Mouse (Mus musculus): ENCODE data around the gene Glp2r. TPM values are rescaled to one million over a fixed set of nuclear protein-coding genes. Genes with fewer than 3 reads are reported as not detected.

The Glp2r gene
- polyA plus RNA-seq, 1 experiment from 2014 or later, result not detected

DNA sequence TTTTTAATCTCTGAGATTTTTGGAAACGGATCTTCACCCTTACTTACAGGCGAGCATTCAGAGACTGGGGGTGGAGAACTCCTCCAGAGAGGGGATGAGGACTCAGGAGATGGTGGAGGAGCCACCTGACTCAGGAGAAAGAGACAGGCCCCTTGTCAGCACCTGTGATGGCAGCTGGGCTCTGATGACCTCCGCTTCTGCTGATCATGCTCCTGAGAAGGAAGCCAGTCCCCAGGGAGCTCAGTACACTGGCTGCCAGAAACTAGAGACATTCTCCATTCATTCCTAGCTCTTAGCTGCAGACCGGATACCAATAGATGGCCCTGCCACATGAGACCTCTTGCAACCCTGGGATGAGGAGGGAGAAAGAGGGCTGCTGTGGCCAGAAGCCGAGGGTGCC lies 128.1 kb downstream of the Glp2r start:
- Histone ChIP-seq H3K4me3 (no peak overlapping the region), H3K27me3 (no peaks in the 10 kb centered on the region), H3K9me3 (no peaks in the 10 kb centered on the region), H3K36me3 (no peaks in the 10 kb centered on the region), H3K4me1 (no peaks in the 10 kb centered on the region), H3K4me2 (replicated peaks) (no peak overlapping the region), H3K9ac (replicated peaks) (no peak overlapping the region), H3K27ac (replicated peaks) (no peak overlapping the region)
- 84% methylated on average over 5 of the region's 5 CpGs for WGBS
- ATAC-seq (ENCODE audit: low FRiP score, low read depth), result no peak

DNA sequence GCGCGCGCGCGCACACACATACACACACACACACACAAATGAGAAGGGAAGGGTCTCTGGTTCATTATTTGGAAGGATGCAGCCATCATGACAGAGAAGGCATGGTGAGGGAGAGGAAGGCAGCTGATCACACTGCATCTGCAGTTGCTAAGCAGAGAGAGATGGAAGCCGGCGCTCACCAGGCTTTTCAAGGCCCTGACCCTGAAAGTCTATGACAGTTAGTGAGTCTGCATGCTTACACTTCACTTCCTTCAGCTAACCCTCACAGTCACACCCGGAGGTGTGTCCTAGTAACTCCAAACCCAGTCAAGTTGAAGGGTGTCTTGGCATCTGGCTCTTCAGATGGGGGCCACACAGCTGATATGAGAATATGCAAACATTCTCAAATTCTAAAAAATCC lies 128.5 kb downstream of the Glp2r start:
- H3K4me3 ChIP-seq, result no peak overlapping the region
- H3K9me3 ChIP-seq, result no peaks in the 10 kb centered on the region
- H3K36me3 ChIP-seq, result no peaks in the 10 kb centered on the region
- no peak overlapping the region for H3K27ac ChIP-seq (replicated peaks)
- H3K4me2 ChIP-seq (replicated peaks), result no peak overlapping the region
- no peak overlapping the region for H3K9ac ChIP-seq (replicated peaks)
- no peaks in the 10 kb centered on the region for H3K27me3 ChIP-seq
- no peaks in the 10 kb centered on the region for H3K4me1 ChIP-seq
- WGBS, result 95% methylated on average over 8 of the region's 8 CpGs
- ATAC-seq (ENCODE audit: low FRiP score, low read depth), result no peak

DNA sequence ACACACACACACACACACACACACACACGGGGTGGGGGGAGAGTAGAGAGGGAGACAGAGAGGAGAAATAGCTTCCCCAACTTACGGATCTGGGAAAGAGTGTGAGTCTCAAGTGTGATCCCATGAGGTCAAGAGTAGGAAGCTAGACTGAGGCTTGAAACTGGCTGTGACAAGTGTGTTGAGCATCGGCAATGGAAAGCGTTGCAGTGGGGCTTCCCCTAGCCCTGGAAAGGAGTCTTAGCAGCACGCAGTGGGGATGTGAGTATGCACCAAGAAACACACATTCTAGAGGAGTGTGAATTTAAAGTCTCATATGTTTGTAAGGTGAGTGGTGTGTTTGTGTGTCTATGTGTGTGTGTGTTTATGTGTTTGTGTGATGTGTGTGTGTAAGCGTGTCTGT lies 130.7 kb downstream of the Glp2r start:
- Histone ChIP-seq H3K4me3 (no peak overlapping the region), H3K9me3 (no peaks in the 10 kb centered on the region), H3K4me2 (replicated peaks) (no peak overlapping the region), H3K27me3 (no peaks in the 10 kb centered on the region), H3K27ac (replicated peaks) (no peak overlapping the region), H3K4me1 (no peaks in the 10 kb centered on the region), H3K36me3 (no peaks in the 10 kb centered on the region), H3K9ac (replicated peaks) (no peak overlapping the region)
- ATAC-seq (ENCODE audit: low FRiP score, low read depth), result no peak
- WGBS, result 91% methylated on average over 6 of the region's 6 CpGs

DNA sequence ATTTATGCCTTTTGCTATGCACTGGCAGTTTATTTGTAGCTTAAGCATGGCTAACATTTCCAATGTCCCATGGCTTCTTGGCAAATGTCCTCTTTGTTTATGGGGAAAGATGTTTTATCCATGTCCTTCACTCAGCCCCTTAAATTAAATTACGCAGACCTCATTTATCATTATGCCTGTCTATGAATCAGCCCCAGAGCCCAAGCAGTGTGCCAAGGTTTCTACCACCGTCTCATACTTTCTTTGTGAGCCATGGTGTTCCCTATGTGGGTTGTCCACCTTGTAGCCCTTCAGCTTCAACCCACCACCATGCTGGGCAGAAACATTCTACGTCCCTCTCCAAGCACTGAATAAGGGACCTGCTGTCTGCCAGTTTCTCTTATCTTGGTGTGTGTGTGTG lies 132.6 kb downstream of the Glp2r start:
- Histone ChIP-seq H3K4me3 (no peak overlapping the region), H3K4me1 (no peaks in the 10 kb centered on the region), H3K27ac (replicated peaks) (no peak overlapping the region), H3K9me3 (no peaks in the 10 kb centered on the region), H3K36me3 (no peaks in the 10 kb centered on the region), H3K9ac (replicated peaks) (no peak overlapping the region), H3K4me2 (replicated peaks) (no peak overlapping the region), H3K27me3 (no peaks in the 10 kb centered on the region)
- ATAC-seq (ENCODE audit: low FRiP score, low read depth), result no peak
- 96% methylated on average over 3 of the region's 3 CpGs for WGBS

DNA sequence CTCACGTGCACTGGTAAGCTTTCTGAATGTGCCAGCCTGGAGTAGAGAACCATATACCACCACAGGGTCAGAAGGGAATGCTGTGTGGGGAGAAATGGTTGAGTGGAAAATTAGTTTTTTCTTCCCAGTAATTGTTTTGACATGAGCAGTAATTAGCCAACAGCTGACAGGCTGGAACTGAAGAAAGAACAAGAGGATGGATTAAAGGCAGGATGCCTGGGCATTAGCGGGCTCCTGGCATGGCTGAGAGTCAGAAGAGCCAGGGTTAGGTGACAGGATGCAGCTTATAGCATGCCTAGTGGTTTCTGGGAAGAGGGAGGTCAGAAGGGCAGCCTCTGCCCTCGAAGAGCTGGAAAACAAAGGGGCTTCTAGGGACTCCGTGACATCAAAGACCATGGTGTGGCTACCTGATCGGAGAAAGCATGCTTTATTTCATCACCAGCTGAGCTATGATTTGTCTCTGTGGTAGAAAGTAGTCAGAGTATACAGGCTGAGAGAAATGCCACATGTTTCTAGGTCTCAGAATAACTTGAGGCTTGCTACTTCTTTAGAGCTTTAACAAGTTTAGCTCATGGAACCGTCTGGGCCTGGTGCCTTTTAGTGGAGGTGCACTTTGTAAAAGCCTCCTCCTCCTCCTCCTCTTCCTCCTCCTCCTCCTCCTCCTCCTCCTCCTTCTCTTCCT lies 133.9 kb downstream of the Glp2r start:
- H3K4me1 ChIP-seq, result no peaks in the 10 kb centered on the region
- no peak for ATAC-seq (ENCODE audit: low FRiP score, low read depth)
- no peaks in the 10 kb centered on the region for H3K9me3 ChIP-seq

DNA sequence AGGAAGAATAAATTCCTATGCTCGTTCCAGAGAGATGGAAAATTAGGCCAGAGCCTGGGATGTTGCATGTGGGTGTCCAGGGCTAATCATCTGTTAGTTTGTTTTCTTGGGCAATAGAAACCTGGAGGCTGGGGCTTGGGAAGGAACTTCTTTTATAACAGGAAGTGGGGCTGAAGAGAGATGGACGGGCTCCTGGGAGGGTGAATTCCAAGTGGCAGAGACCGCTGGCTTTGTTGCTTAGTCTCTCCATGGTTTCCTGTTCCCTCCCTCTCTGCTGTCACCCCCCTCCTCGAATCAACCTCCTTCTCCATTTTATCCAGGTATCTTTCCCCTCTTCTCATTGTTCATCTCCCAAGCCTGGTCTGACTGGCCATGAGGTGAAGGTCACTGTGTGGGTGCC lies 134.8 kb downstream of the Glp2r start:
- ATAC-seq (ENCODE audit: low FRiP score, low read depth), result no peak
- Histone ChIP-seq H3K4me3 (no peak overlapping the region), H3K9ac (replicated peaks) (no peak overlapping the region), H3K4me1 (no peaks in the 10 kb centered on the region), H3K9me3 (no peaks in the 10 kb centered on the region), H3K36me3 (no peaks in the 10 kb centered on the region), H3K4me2 (replicated peaks) (no peak overlapping the region), H3K27ac (replicated peaks) (no peak overlapping the region), H3K27me3 (no peaks in the 10 kb centered on the region)
- WGBS, result 82% methylated on average over 4 of the region's 4 CpGs

More for the DNA sequence above, 133.9 kb downstream of the Glp2r start:
- 54% methylated on average over 6 of the region's 6 CpGs for WGBS
- Histone ChIP-seq H3K9ac (replicated peaks) (no peak overlapping the region), H3K36me3 (no peaks in the 10 kb centered on the region), H3K27me3 (no peaks in the 10 kb centered on the region), H3K4me2 (replicated peaks) (no peak overlapping the region), H3K4me3 (no peak overlapping the region), H3K27ac (replicated peaks) (no peak overlapping the region)

DNA sequence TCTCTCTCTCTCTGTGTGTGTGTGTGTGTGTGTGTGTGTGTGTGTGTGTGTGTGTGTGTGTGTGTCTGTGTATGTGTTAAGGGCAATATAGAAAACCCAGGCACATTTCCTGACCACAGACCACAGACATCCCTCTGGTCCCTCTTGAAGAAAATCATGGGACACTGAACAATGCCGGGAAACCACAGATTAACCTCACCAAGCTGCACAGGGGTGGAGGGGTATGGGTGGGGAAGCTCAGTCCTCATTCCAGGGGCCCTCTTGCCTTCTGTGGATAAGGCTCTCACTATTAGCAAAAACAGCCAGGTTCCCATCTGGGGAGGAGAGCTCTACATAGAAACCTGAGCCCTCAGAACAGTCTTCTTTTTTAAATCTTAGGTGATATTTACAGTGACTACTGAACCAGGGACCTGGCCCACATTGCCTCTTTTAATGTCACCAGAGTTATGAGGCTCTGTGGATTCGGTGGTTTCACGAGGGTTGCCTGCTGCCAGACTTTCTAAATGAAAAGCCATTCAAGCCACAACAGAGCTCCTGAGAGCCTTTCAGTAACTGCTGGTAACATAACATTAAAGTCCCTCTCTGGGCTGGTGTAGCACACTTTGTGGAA lies 137.2 kb downstream of the Glp2r start:
- no peak overlapping the region for H3K9ac ChIP-seq (replicated peaks)
- H3K4me2 ChIP-seq (replicated peaks), result no peak overlapping the region
- no peak for ATAC-seq (ENCODE audit: low FRiP score, low read depth)
- H3K4me1 ChIP-seq, result no peaks in the 10 kb centered on the region
- no peak overlapping the region for H3K27ac ChIP-seq (replicated peaks)
- no peak overlapping the region for H3K4me3 ChIP-seq
- no peaks in the 10 kb centered on the region for H3K27me3 ChIP-seq
- 74% methylated on average over 3 of the region's 3 CpGs for WGBS
- H3K36me3 ChIP-seq, result no peaks in the 10 kb centered on the region
- no peaks in the 10 kb centered on the region for H3K9me3 ChIP-seq

DNA sequence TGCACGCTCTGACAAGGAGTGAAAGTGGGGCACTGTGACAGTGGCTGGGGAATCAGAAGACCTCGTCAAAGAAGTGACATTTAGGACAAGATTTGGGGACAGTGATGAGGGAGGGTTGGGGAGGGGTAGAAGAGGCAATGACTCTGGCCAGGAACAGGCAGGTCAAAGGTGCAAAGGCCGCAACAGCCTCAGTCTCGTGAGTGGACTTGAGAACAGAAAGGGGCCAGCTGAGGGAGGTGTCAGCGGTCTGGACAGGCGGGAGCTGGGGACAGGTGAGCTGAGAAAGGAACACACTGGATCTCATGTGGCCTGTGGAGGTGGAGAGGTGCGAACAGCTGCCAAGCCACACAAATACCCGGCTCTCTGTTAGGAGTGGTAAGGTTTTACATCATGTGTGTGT lies 138.0 kb downstream of the Glp2r start:
- H3K9me3 ChIP-seq, result no peaks in the 10 kb centered on the region
- WGBS, result 75% methylated on average over 8 of the region's 8 CpGs
- H3K27ac ChIP-seq (replicated peaks), result no peak overlapping the region
- ATAC-seq (ENCODE audit: low FRiP score, low read depth), result no peak
- no peak overlapping the region for H3K4me2 ChIP-seq (replicated peaks)
- H3K4me1 ChIP-seq, result no peaks in the 10 kb centered on the region
- no peaks in the 10 kb centered on the region for H3K27me3 ChIP-seq
- H3K9ac ChIP-seq (replicated peaks), result no peak overlapping the region
- no peak overlapping the region for H3K4me3 ChIP-seq
- no peaks in the 10 kb centered on the region for H3K36me3 ChIP-seq

DNA sequence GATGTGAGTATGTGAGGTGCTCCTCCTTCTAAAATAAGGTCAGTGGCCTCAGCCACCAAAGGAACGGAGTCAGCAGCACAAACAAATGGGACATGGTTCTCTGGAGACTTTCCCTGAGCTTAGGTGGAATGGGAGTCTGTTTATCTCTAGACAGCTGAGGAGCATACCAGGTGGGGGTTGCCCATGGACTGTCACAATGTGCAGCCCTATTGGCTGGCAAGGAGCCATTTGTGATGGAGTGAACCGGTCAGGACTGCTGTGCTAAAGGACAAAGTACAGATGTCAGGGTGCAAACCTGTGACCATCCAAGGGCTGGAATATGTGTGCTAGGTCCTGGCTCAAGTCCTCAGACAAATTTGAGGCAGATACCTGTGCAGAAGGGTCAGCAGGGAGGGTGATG lies 142.4 kb downstream of the Glp2r start:
- Histone ChIP-seq H3K4me2 (replicated peaks) (no peak overlapping the region), H3K4me1 (no peaks in the 10 kb centered on the region), H3K27me3 (no peaks in the 10 kb centered on the region), H3K9me3 (no peaks in the 10 kb centered on the region), H3K9ac (replicated peaks) (no peak overlapping the region), H3K27ac (replicated peaks) (no peak overlapping the region), H3K36me3 (no peaks in the 10 kb centered on the region), H3K4me3 (no peak overlapping the region)
- no peak for ATAC-seq (ENCODE audit: low FRiP score, low read depth)
- WGBS, result 89% methylated on average over 2 of the region's 2 CpGs

DNA sequence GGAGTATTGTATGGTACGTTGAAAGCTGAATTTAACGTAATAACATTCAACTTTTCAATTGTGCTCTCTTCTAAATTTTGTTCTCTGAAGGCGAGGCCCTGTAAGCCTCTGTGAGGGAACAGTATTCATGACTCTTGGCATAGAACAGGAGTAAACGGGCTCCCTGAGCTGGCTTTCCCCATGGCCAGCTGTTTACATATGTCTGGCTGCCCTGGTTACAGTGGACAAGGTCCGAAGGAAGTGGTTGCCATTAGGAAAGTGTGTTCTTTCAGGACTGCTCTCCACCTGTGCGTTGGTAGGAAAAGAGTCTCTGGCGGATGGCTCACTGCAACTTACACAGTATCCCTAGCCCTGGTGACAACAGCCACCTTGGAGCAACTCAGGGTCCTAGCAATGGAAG lies 143.8 kb downstream of the Glp2r start:
- Histone ChIP-seq H3K36me3 (no peaks in the 10 kb centered on the region), H3K4me2 (replicated peaks) (no peak overlapping the region), H3K9me3 (no peaks in the 10 kb centered on the region), H3K27ac (replicated peaks) (no peak overlapping the region), H3K27me3 (no peaks in the 10 kb centered on the region), H3K9ac (replicated peaks) (no peak overlapping the region), H3K4me3 (no peak overlapping the region), H3K4me1 (no peaks in the 10 kb centered on the region)
- WGBS, result 91% methylated on average over 7 of the region's 7 CpGs
- no peak for ATAC-seq (ENCODE audit: low FRiP score, low read depth)

DNA sequence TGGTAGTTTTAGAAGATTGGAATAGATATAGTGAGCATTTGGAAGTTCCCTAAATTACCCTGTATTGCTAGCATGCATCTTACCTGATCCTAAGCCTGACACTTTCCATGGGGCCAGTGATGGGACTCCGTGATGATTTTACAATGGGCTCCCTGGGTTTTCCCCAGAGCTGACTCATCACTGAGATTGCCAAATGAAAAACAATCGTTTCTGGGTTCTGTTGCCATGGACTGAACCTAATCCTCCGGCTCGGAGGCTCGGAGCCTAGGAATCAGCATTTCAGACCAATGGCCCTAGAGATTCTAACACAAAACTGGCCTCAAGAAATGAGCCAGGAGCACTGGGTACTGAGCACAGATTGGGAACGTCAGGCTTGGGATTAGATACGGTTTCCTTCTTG lies 148.6 kb downstream of the Glp2r start:
- H3K9me3 ChIP-seq, result no peaks in the 10 kb centered on the region
- ATAC-seq (ENCODE audit: low FRiP score, low read depth), result no peak
- H3K4me2 ChIP-seq (replicated peaks), result no peak overlapping the region
- H3K27ac ChIP-seq (replicated peaks), result no peak overlapping the region
- no peak overlapping the region for H3K9ac ChIP-seq (replicated peaks)
- no peak overlapping the region for H3K4me3 ChIP-seq
- no peaks in the 10 kb centered on the region for H3K36me3 ChIP-seq
- H3K27me3 ChIP-seq, result no peaks in the 10 kb centered on the region
- H3K4me1 ChIP-seq, result no peaks in the 10 kb centered on the region
- WGBS, result 86% methylated on average over 7 of the region's 7 CpGs

DNA sequence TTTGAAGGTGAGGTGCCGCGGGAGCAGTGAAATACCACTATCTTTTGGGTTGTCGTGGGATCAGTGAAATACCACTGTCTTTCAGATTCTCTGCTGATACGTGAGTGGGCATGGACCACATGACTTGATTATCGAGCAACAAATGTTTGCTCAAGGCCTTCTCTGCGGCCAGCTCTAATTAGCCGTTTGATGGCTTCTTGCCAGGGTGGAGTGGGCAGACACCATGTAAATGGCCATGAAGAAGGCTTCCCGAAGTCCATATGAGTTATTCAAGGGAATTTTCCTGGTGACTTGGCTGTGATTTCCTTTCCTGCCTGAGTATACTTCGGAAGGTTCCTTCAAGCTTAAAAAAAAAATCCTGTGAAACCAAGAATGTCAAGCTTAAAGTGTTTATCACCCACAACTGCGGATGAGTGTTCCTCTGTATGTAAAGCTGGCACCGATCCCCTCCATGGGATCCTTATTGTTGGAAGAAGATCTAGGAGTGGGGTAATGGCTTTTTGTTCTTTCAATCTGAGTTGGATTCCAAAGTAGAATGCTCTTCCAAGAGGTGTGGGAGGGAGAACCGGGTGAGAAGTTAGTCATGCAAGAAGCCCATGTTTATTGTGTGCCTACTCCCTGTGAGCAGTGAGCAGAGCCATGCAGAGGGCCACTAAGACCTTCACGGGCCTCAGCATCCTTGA lies 154.3 kb downstream of the Glp2r start:
- H3K4me1 ChIP-seq, result no peaks in the 10 kb centered on the region
- H3K9me3 ChIP-seq, result no peaks in the 10 kb centered on the region
- no peak overlapping the region for H3K9ac ChIP-seq (replicated peaks)
- no peaks in the 10 kb centered on the region for H3K36me3 ChIP-seq
- WGBS, result 90% methylated on average over 13 of the region's 13 CpGs
- H3K27ac ChIP-seq (replicated peaks), result no peak overlapping the region
- ATAC-seq (ENCODE audit: low FRiP score, low read depth), result no peak
- no peak overlapping the region for H3K4me2 ChIP-seq (replicated peaks)
- H3K27me3 ChIP-seq, result no peaks in the 10 kb centered on the region
- no peak overlapping the region for H3K4me3 ChIP-seq
